Mouse (Mus musculus): ENCODE data around the gene Trpm5. TPM values are rescaled to one million over a fixed set of nuclear protein-coding genes. Genes with fewer than 3 reads are reported as not detected.

The Trpm5 gene
- polyA plus RNA-seq, 1 experiment from 2014 or later = 1.6 TPM

DNA sequence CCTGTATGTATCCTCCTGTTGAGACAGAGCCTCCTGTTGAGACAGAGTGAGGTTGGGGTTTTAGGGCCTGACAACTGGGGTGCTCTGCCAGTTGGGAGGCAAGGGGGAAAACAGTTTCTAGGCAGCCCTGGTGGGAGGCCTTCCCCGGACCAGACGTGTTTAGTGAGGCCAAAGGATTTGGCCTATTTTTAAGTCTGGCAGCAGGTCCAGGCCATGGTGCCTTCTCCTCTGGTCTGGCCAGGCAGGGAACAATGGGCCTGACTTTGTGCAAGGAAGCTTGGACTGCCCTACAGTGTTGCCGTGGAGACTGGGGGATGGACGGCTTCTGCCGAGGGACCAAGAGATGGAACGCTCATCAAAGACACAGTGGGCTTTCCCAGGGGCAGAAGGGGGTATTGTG, 30.2 kb downstream of the Trpm5 start:
- TF ChIP-seq CTCF (IDR thresholded peaks at IDR 0.05) = no peak
- ATAC-seq = no peak

DNA sequence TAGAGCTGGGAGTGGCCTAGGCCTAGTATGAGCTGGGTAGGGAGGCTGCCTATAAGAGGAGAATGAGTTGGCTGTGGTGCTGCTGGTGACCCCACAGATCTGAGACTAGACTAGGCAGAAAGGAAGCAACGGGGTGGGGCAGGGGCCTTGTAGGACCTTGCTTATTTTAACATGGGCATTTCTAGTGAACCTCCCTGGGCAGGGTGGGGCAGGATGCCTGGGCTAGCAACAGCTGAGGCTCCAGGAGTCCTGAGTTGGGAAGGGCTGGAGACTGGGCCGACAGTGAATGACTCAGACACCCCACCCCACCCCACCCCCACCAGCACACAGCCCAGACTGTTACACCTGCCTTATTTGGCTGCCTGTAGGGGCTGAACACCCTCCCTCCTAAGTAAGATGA, 31.7 kb downstream of the Trpm5 start:
- in situ Hi-C loops (cut with MboI; ENCODE audit: low pct_unique_long_range_greater_than_20kb) = no loop called here
- no peak for TF ChIP-seq CTCF (IDR thresholded peaks at IDR 0.05)
- no peak for ATAC-seq
- ChIA-PET CTCF (interaction anchor here (1.0 to 1.4 kb wide), 2 partner anchors 9 to 57 kb away, joined by 3 to 6 read pairs; partner anchors contain the start of gene Cd81), POLR2A (interaction anchor here (1.3 kb wide), 1 partner anchor 9 kb away, joined by 4 read pairs; no protein-coding TSS in a partner anchor)
- H3K27me3 ChIP-seq = no peaks in the 10 kb centered on the region
- no peak for DNase-seq (ENCODE audit: low read depth, low spot score)

More for the DNA sequence above, 30.2 kb downstream of the Trpm5 start:
- no peak for DNase-seq (ENCODE audit: low read depth, low spot score)
- in situ Hi-C loops (cut with MboI; ENCODE audit: low pct_unique_long_range_greater_than_20kb) = no loop called here
- CTCF ChIA-PET = interaction anchor here (1.2 kb wide), 1 partner anchor 22 kb away, joined by 5 read pairs; no protein-coding TSS in a partner anchor
- no peaks in the 10 kb centered on the region for H3K27me3 ChIP-seq
- POLR2A ChIA-PET = no interaction called here

DNA sequence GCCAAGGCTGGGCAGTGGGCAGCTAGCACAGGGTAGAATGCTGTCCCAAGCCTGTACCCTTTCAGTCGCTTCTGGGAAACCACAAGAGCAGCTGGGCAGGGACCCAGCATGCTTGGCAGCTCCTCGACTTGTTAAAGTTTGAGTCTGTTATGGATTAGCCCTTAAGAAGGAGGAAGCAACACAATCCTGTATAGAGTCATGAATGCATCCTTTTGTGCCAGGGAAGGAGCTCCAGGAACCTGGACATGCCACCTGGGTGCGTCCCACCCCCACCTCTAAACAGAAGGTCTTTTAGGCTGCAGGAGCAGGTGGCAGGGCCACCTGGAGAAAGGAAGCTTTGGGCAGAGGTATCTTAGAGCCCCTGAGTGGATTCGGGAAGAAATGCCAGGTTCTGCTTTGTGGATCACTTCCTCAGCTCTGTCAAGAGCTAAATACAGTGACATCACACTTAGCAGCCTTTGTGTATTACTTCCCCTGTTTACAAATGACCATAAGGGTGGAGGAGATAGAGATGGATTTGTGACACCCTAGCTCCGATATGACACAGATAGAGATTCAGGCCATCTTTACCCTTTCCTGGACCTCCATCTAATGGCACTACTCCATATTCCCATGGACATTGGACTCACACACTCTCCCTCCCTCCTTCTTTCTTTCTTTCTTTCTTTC, 35.1 kb downstream of the Trpm5 start:
- no peak for TF ChIP-seq CTCF (IDR thresholded peaks at IDR 0.05)
- DNase-seq (ENCODE audit: low read depth, low spot score) = no peak
- ATAC-seq = no peak
- ChIA-PET CTCF (interaction anchor here (0.8 to 3.1 kb wide), 5 partner anchors 8 to 52 kb away, joined by 3 to 15 read pairs (median 4); no protein-coding TSS in a partner anchor), POLR2A (interaction anchor here (2.2 kb wide), 1 partner anchor 9 kb away, joined by 8 read pairs; no protein-coding TSS in a partner anchor)
- H3K27me3 ChIP-seq = no peaks in the 10 kb centered on the region
- in situ Hi-C loops (cut with MboI; ENCODE audit: low pct_unique_long_range_greater_than_20kb) = no loop called here

GRCm38 (mm10) chr7:143058221-143058697, 36.2 kb downstream of the Trpm5 start:
- no peak for TF ChIP-seq CTCF (IDR thresholded peaks at IDR 0.05)
- ChIA-PET POLR2A (interaction anchor here (1.2 to 2.2 kb wide), 2 partner anchors 10 kb away, joined by 3 to 8 read pairs; no protein-coding TSS in a partner anchor), CTCF (interaction anchor here (1.3 to 3.1 kb wide), 2 partner anchors 42 to 51 kb away, joined by 4 to 15 read pairs; no protein-coding TSS in a partner anchor)
- ATAC-seq (no peak), DNase-seq (ENCODE audit: low read depth, low spot score) (no peak)
- in situ Hi-C loops (cut with MboI; ENCODE audit: low pct_unique_long_range_greater_than_20kb) = no loop called here
- no peaks in the 10 kb centered on the region for H3K27me3 ChIP-seq

DNA sequence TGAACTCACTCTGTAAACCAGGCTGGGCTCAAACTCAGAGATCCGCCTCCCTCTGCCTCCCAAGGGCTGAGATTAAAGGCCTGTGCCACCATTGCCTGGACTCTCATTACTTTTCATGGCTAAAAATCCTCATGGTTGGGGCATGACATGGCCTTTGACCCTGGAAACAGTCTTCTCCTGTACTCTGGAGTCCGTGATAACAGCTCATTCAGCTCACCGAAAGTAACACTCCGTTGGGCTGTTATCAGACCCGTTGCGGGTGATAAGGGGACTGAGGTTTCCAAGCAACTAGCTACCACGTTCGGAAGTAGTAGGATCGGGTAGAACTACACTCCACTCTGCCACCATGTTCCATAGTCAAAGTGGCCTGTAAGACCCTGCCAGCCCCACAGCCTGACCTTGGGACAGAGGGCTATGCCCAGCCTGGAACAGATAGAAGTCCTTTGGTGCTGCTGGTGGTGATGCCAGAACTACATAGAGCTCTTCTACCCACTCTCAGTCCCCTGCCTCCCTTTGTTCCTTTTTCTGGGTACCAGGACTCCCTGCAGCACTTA, 36.7 kb downstream of the Trpm5 start:
- CTCF ChIA-PET = interaction anchor here (0.7 to 3.1 kb wide), 3 partner anchors 29 to 413 kb away, joined by 3 to 15 read pairs (median 3); no protein-coding TSS in a partner anchor
- POLR2A ChIA-PET = interaction anchor here (1.2 to 2.2 kb wide), 3 partner anchors 10 kb away, joined by 3 to 8 read pairs (median 6); no protein-coding TSS in a partner anchor
- no peaks in the 10 kb centered on the region for H3K27me3 ChIP-seq
- TF ChIP-seq CTCF (IDR thresholded peaks at IDR 0.05) = no peak
- DNase-seq (ENCODE audit: low read depth, low spot score) (no peak), ATAC-seq (no peak)
- in situ Hi-C loops (cut with MboI; ENCODE audit: low pct_unique_long_range_greater_than_20kb) = no loop called here

DNA sequence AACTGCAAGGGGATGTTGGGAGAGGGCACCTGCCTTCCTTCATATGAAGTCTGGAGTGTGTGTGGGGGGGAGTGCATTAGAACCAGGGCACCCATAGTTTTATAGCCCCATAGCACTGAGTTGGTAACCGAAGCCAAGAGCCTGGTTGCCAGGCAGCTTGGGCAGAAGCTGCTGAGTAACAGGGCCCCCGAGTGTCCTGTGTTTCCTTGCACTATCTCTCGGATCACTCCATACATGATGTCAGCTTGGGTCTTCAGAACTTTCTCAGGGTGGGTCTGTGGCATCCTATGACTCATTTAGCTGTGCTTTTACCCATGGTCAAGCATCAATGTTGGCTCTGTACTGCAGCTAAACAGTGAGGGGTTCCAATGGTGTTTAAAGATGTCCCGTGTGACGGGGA, 37.4 kb downstream of the Trpm5 start:
- ChIA-PET POLR2A (interaction anchor here (1.3 kb wide), 1 partner anchor 11 kb away, joined by 6 read pairs; no protein-coding TSS in a partner anchor), CTCF (interaction anchor here (0.7 to 3.1 kb wide), 3 partner anchors 29 to 414 kb away, joined by 3 to 15 read pairs (median 3); no protein-coding TSS in a partner anchor)
- no peak for TF ChIP-seq CTCF (IDR thresholded peaks at IDR 0.05)
- ATAC-seq (no peak), DNase-seq (ENCODE audit: low read depth, low spot score) (no peak)
- in situ Hi-C loops (cut with MboI; ENCODE audit: low pct_unique_long_range_greater_than_20kb) = no loop called here
- no peaks in the 10 kb centered on the region for H3K27me3 ChIP-seq

DNA sequence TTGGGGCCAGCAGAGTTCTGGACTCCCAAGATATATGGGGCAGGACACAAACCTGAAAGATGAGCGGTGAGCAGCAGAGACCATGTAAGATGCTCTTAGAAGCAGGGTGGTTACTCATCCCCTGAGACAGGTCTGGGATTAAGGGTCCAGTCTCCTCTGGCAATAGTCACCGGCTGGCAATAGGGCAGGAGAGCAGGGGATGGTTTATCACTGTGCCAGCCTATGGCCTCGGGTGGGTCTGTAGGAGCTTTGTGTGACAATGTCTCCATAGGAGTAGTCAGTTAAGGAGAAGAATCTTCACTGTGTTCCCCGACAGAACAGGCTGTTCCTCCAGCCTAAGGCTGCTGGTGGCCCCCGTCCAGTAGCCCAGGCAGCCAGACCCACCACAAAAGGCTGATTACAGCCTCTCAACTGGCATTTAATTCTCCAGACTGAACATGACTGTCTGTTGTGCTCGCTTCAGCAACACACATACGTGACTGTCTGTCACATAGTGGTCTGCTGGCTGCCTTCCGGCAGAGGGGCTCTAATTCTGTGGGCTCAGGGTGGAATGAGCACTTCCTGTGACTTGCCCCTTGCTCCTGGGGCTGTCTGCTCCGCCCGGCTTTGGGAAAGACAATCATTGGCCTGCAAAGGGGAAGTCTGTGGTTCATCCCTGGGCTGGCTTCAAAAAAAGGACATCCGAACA, 38.8 kb downstream of the Trpm5 start:
- ATAC-seq (no peak), DNase-seq (ENCODE audit: low read depth, low spot score) (no peak)
- no peak for TF ChIP-seq CTCF (IDR thresholded peaks at IDR 0.05)
- ChIA-PET POLR2A (interaction anchor here (1.0 to 3.8 kb wide), 3 partner anchors 8 to 43 kb away, joined by 3 to 30 read pairs (median 4); no protein-coding TSS in a partner anchor), CTCF (no interaction called here)
- H3K27me3 ChIP-seq = no peaks in the 10 kb centered on the region
- in situ Hi-C loops (cut with MboI; ENCODE audit: low pct_unique_long_range_greater_than_20kb) = no loop called here

GRCm38 (mm10) chr7:143055001-143055400, 39.4 kb downstream of the Trpm5 start:
- in situ Hi-C loops (cut with MboI; ENCODE audit: low pct_unique_long_range_greater_than_20kb) = no loop called here
- H3K27me3 ChIP-seq = no peaks in the 10 kb centered on the region
- CTCF ChIA-PET = interaction anchor here (1.2 kb wide), 1 partner anchor 47 kb away, joined by 3 read pairs; no protein-coding TSS in a partner anchor
- ATAC-seq = no peak
- no peak for TF ChIP-seq CTCF (IDR thresholded peaks at IDR 0.05)
- POLR2A ChIA-PET = interaction anchor here (1.0 to 3.8 kb wide), 3 partner anchors 8 to 42 kb away, joined by 3 to 30 read pairs (median 4); no protein-coding TSS in a partner anchor
- no peak for DNase-seq (ENCODE audit: low read depth, low spot score)

GRCm38 (mm10) chr7:143054612-143054965, 39.9 kb downstream of the Trpm5 start:
- DNase-seq (ENCODE audit: low read depth, low spot score) (no peak), ATAC-seq (no peak)
- no peak for TF ChIP-seq CTCF (IDR thresholded peaks at IDR 0.05)
- ChIA-PET POLR2A (interaction anchor here (2.4 to 3.8 kb wide), 2 partner anchors 12 to 42 kb away, joined by 7 to 30 read pairs; no protein-coding TSS in a partner anchor), CTCF (interaction anchor here (1.2 kb wide), 1 partner anchor 46 kb away, joined by 3 read pairs; no protein-coding TSS in a partner anchor)
- in situ Hi-C loops (cut with MboI; ENCODE audit: low pct_unique_long_range_greater_than_20kb) = loop anchor here (5.0 kb wide), 1 partner anchor 37 kb away; no protein-coding TSS in a partner anchor
- H3K27me3 ChIP-seq = no peaks in the 10 kb centered on the region
